Mouse (Mus musculus) neural tube, embryonic 15.5 days (tissue): ENCODE measurements around the gene 2900026A02Rik. TPM values are rescaled to one million over a fixed set of nuclear protein-coding genes. Genes with fewer than 3 reads are reported as not detected.

Experiments
- ATAC-seq: fragments of 200-750 bp; cut with Nextera tagmentation; 2 replicates; pipeline ENCODE4 v1.8.0; 2017; ENCODE audit warnings: mild to moderate bottlenecking, moderate TSS enrichment, moderate library complexity; ENCODE audit not compliant: low FRiP score
- H3K27ac ChIP-seq: fragments of 300-500 bp; sonication (generic); replicated peaks from 2 replicates; pipeline ENCODE4 v1.5.1; 2015; ENCODE audit warnings: mild to moderate bottlenecking, inconsistent platforms
- H3K27me3 ChIP-seq: fragments of 300-500 bp; sonication (generic); replicated peaks from 2 replicates; pipeline ENCODE4 v1.6.1; 2015; ENCODE audit warnings: inconsistent platforms
- H3K36me3 ChIP-seq: fragments of 300-500 bp; sonication (generic); 2 replicates; pipeline ENCODE4 v1.6.1; 2015; ENCODE audit warnings: inconsistent platforms
- H3K4me1 ChIP-seq: fragments of 300-500 bp; sonication (generic); 2 replicates; pipeline ENCODE4 v1.6.1; 2015; ENCODE audit warnings: inconsistent platforms
- H3K4me2 ChIP-seq: fragments of 300-500 bp; sonication (generic); 2 replicates; pipeline ENCODE4 v1.6.1; 2015; ENCODE audit warnings: inconsistent platforms, mild to moderate bottlenecking, moderate library complexity
- H3K4me3 ChIP-seq: fragments of 300-500 bp; sonication (generic); replicated peaks from 2 replicates; pipeline ENCODE4 v1.5.1; 2015; ENCODE audit warnings: mild to moderate bottlenecking, inconsistent platforms
- H3K9ac ChIP-seq: fragments of 300-500 bp; sonication (generic); replicated peaks from 2 replicates; pipeline ENCODE4 v1.6.1; 2015; ENCODE audit warnings: mild to moderate bottlenecking, inconsistent platforms
- H3K9me3 ChIP-seq: fragments of 300-500 bp; sonication (generic); replicated peaks from 2 replicates; pipeline ENCODE4 v1.6.1; 2016; ENCODE audit warnings: inconsistent platforms
- WGBS: fragments of 180-500 bp; shearing (Covaris S2); methylation state at CpG from one replicate; pipeline ENCODE4 v1.1.7; 2015; ENCODE audit warnings: mixed read lengths; 5-methylcytosine and 5-hydroxymethylcytosine counted together
- polyA plus RNA-seq: library from polyadenylated mRNA; unstranded; fragments of >200 nt; fragmentation: Nextera tagmentation; extraction: Ambion mirVana; gene quantifications from 2 replicates; pipeline ENCODE4 v1.2.1, GENCODE M21; 2015

The 2900026A02Rik gene
- polyA plus RNA-seq, 1 experiment from 2014 or later: 3.0 TPM

DNA sequence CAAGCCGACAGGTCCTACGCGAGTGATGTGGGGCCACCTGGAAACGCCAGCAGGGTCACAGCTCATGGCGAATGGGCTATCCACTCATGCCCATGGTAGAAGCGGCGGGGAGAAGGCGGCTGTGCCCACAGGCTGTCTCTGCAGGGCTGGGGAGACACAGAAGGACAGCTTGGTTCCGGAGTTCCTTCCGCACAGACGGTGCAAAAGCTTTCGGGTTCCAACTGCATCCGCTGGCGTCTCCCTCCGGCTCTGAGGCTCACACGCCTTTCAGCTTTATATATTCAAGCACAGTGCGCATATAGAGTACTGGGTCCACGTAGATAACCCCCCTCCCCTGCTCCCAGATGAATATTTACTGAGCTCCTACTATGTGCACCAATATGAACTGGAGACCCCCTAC is 27.3 kb downstream of the 2900026A02Rik start:
- Histone ChIP-seq H3K4me1 (peaks cover 28% of the 10 kb centered on the region), H3K9me3 (no peaks in the 10 kb centered on the region), H3K27me3 (no peaks in the 10 kb centered on the region), H3K4me2 (no peak overlapping the region), H3K4me3 (no peak overlapping the region), H3K27ac (no peak overlapping the region), H3K9ac (no peak overlapping the region), H3K36me3 (no peaks in the 10 kb centered on the region)
- no peak for ATAC-seq
- WGBS: 89% methylated on average over 18 of the region's 18 CpGs

DNA sequence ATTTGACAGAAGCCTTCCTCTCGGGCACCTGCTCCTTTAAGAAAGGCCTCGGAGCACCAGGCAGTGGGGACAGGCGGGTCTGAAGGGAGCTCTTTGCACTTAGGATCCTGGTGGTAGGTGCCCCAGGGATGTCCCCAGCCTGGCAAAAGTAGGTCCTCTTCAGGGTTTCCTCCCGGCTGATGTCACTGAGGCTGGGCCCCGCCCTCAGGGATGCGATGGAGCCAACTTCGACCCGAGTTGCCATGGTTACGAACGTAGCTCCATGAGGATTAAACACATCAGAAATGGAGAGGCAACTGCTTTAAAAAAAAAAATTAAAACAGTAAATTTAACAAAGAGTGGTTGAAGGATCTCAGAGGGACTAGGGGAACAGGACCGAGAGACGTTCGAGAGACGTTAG is 29.1 kb downstream of the 2900026A02Rik start:
- Histone ChIP-seq H3K36me3 (no peaks in the 10 kb centered on the region), H3K9ac (no peak overlapping the region), H3K4me3 (no peak overlapping the region), H3K9me3 (no peaks in the 10 kb centered on the region), H3K27me3 (no peaks in the 10 kb centered on the region), H3K4me2 (no peak overlapping the region), H3K4me1 (peaks cover 17% of the 10 kb centered on the region), H3K27ac (peak overlapping the region; percentile 8; the same call in 1 of the 2 replicates)
- 68% methylated on average over 14 of the region's 14 CpGs for WGBS
- ATAC-seq: peak; percentile 40

- H3K4me2 ChIP-seq: no peak overlapping the region
- no peak overlapping the region for H3K27ac ChIP-seq
- peaks cover 15% of the 10 kb centered on the region for H3K4me1 ChIP-seq
- WGBS: 89% methylated on average over 14 of the region's 14 CpGs
- H3K9ac ChIP-seq: no peak overlapping the region
- no peak for ATAC-seq
- no peaks in the 10 kb centered on the region for H3K36me3 ChIP-seq
- H3K4me3 ChIP-seq: no peak overlapping the region
- no peaks in the 10 kb centered on the region for H3K9me3 ChIP-seq
- no peaks in the 10 kb centered on the region for H3K27me3 ChIP-seq
Observed at GRCm38 (mm10) chr5:113190558-113190957, 30.5 kb downstream of the 2900026A02Rik start.

GRCm38 (mm10) chr5:113181441-113181840 is 39.6 kb downstream of the 2900026A02Rik start:
- WGBS: 42% methylated on average over 6 of the region's 6 CpGs
- ATAC-seq: no peak

GRCm38 (mm10) chr5:113180755-113181154 is 40.3 kb downstream of the 2900026A02Rik start:
- Histone ChIP-seq H3K27ac (peak overlapping the region; percentile 80), H3K4me1 (peaks cover 14% of the 10 kb centered on the region), H3K9me3 (no peaks in the 10 kb centered on the region), H3K4me2 (peak overlapping the region; percentile 59), H3K4me3 (peak overlapping the region; percentile 31; the same call in 1 of the 2 replicates), H3K36me3 (no peaks in the 10 kb centered on the region), H3K9ac (no peak overlapping the region), H3K27me3 (no peaks in the 10 kb centered on the region)
- ATAC-seq: no peak
- 89% methylated on average over 15 of the region's 15 CpGs for WGBS

More at GRCm38 (mm10) chr5:113181441-113181840, 39.6 kb downstream of the 2900026A02Rik start:
- H3K27me3 ChIP-seq: no peaks in the 10 kb centered on the region
- H3K9me3 ChIP-seq: no peaks in the 10 kb centered on the region
- no peak overlapping the region for H3K4me2 ChIP-seq
- no peak overlapping the region for H3K4me3 ChIP-seq
- peaks cover 14% of the 10 kb centered on the region for H3K4me1 ChIP-seq
- H3K27ac ChIP-seq: no peak overlapping the region
- no peaks in the 10 kb centered on the region for H3K36me3 ChIP-seq
- H3K9ac ChIP-seq: no peak overlapping the region

DNA sequence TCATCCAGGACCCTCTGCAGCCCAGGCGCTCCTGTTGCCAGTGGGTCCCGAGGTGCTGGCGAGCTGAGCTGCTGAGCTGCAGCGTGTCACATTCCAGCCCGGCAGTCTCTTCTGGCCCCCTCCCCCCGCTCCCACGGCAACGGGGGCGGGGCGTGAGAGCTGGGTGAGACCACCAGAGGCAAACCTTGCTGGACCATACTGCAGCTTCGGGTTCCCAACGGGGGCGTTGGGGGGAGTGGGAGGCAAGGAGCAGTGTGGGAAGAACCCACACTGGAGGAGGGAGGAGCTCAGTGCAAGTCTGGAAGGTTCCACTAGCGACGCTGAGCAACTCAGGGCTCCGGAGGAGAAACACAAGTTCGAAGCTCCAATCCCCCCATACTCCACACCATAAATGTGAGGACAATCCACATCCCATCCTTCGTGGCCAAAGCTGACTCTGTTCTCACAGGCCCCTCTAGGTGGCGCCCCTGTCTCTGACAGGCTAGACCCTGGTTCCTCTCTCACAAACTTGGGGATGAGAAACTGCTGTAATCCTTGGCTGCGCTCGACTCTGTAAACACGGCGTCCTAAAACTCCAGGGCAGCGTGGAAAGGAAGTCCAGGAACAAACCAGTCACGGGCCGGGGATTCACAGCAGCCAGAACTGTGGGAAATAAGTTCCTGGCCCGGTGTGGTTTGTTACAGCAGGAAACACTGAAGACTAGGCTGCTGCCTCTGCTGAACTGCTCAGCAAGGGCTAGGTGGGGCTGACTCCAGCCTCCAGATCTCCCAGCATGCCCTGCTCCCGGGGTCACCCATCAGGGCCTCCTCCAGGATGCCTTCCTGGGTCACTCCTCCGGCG is 41.0 kb downstream of the 2900026A02Rik start:
- peak; percentile 79 for ATAC-seq
- H3K4me2 ChIP-seq: peak overlapping the region; percentile 59
- H3K27ac ChIP-seq: peak overlapping the region; percentile 80

DNA sequence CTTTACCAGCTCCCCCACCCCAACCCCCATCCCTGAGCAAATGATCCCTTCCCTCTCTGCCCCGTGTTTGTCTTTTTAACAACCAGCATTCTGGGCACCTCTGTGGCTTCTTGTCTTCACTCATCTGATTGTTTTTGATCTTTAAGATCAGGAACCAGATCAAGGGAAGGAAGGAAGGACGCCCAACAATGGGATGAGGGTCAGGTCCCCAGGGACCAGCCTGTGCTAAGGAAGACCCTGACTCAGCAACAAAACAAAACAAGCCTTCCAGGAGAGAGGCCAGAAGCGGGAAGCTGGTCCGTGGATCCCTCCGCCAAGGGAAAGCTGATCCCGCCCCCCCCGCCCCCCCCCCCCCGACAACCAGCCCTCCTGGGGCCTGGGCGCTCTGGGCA is 41.6 kb downstream of the 2900026A02Rik start:
- H3K4me3 ChIP-seq: peak overlapping the region; percentile 31
- whole genome bisulfite sequencing: 7% methylated on average over 8 of the region's 9 CpGs
- H3K27me3 ChIP-seq: no peaks in the 10 kb centered on the region
- H3K4me1 ChIP-seq: peaks cover 14% of the 10 kb centered on the region
- H3K27ac ChIP-seq: peak overlapping the region; percentile 80
- no peak; the same call in 1 of the 2 replicates for ATAC-seq
- peak overlapping the region; percentile 59 for H3K4me2 ChIP-seq
- no peaks in the 10 kb centered on the region for H3K9me3 ChIP-seq
- H3K9ac ChIP-seq: no peak overlapping the region
- no peaks in the 10 kb centered on the region for H3K36me3 ChIP-seq

More for the DNA sequence above, 41.0 kb downstream of the 2900026A02Rik start:
- 5% methylated on average over 30 of the region's 30 CpGs for WGBS
- no peaks in the 10 kb centered on the region for H3K27me3 ChIP-seq
- peak overlapping the region; percentile 34; the same call in 1 of the 2 replicates for H3K9ac ChIP-seq
- no peaks in the 10 kb centered on the region for H3K9me3 ChIP-seq
- H3K4me3 ChIP-seq: peak overlapping the region; percentile 31
- peaks cover 14% of the 10 kb centered on the region for H3K4me1 ChIP-seq
- H3K36me3 ChIP-seq: no peaks in the 10 kb centered on the region

DNA sequence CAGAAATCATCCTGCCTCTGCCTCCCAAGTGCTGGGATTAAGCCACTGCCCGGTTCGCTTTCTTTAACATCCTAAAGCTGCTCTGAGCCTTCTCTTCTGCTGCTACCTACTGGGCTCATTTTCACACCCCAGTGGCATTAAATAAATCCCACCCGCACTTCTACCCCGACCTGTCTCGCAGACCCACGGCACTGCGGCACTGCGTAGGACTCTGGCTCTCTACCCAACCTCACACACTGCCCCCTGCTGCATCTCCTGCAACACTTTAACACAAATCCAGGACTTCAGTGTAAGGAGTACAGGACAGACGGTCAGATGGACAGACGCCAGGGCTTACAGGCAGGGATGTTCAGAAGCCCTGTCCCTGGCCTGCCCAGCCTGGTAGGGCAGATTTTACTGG is 45.1 kb downstream of the 2900026A02Rik start:
- no peak overlapping the region for H3K27ac ChIP-seq
- no peak for ATAC-seq
- H3K4me3 ChIP-seq: no peak overlapping the region
- peaks cover 14% of the 10 kb centered on the region for H3K4me1 ChIP-seq
- no peaks in the 10 kb centered on the region for H3K36me3 ChIP-seq
- no peaks in the 10 kb centered on the region for H3K9me3 ChIP-seq
- 91% methylated on average over 10 of the region's 10 CpGs for WGBS
- no peaks in the 10 kb centered on the region for H3K27me3 ChIP-seq
- H3K9ac ChIP-seq: no peak overlapping the region
- no peak overlapping the region for H3K4me2 ChIP-seq

DNA sequence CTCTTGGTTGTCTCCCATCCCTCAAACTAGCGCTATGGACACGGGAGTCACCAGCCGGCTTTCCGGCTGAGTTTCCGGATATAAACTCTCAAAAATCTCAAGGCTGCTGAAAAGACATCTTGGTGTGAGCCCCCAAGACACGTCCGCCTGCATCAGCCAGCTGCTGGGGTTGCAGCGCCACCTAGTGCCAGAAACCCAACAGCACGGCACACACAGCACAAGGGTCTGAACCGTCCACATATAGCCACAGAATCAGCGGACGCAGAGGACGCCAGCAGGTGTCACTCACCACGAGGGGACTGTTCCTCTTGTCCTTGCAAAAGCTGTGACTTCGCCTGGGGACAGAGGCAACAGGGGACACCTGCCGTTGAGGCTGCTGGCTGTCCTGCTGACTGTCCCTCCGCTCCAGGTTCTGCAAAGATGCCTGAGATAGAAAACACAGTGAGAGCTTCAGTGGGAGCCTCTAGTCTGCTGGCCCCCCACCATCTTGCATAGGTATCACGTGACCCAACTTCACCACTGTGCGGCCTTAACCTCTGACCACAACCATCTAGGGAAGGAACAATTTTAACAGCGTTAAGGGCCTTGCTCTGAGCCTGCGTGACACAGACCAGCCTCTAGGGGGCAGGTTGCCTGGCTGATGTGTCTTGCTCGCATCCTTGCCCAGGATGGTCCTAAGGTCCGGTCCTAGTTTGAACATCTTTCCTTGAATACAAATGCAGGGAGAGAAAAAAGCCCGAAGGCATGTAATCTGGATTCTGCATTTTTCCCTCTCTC is 45.9 kb downstream of the 2900026A02Rik start:
- Histone ChIP-seq H3K9ac (no peak overlapping the region), H3K27me3 (no peaks in the 10 kb centered on the region), H3K4me3 (no peak overlapping the region), H3K4me1 (peaks cover 8% of the 10 kb centered on the region), H3K27ac (no peak overlapping the region), H3K36me3 (no peaks in the 10 kb centered on the region), H3K9me3 (no peaks in the 10 kb centered on the region), H3K4me2 (no peak overlapping the region)
- 58% methylated on average over 24 of the region's 24 CpGs for WGBS
- ATAC-seq: no peak

DNA sequence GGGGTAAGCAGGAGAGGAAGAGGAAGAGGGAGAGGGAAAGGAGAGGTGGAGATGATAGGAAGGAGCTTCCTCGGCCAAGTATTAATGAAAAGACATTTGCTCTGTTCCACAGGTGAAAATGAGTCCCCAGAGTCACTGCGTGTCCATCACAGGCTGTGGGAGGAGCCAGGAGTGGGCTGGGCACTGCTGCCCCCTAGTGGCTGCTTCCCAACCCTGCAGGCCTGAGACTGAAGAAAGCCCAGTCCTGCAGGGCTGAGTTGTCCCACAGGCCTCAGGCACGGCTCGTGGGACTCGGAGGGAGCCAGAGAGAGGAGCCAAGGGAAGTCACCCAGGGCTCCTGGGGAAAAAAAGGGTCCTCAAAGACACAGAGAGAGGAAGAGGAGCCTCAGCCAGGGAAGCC is 47.7 kb downstream of the 2900026A02Rik start:
- H3K4me3 ChIP-seq: no peak overlapping the region
- H3K27ac ChIP-seq: no peak overlapping the region
- H3K4me2 ChIP-seq: no peak overlapping the region
- H3K9me3 ChIP-seq: no peaks in the 10 kb centered on the region
- H3K4me1 ChIP-seq: no peaks in the 10 kb centered on the region
- no peaks in the 10 kb centered on the region for H3K36me3 ChIP-seq
- no peaks in the 10 kb centered on the region for H3K27me3 ChIP-seq
- H3K9ac ChIP-seq: no peak overlapping the region
- 9% methylated on average over 5 of the region's 5 CpGs for WGBS
- no peak for ATAC-seq

DNA sequence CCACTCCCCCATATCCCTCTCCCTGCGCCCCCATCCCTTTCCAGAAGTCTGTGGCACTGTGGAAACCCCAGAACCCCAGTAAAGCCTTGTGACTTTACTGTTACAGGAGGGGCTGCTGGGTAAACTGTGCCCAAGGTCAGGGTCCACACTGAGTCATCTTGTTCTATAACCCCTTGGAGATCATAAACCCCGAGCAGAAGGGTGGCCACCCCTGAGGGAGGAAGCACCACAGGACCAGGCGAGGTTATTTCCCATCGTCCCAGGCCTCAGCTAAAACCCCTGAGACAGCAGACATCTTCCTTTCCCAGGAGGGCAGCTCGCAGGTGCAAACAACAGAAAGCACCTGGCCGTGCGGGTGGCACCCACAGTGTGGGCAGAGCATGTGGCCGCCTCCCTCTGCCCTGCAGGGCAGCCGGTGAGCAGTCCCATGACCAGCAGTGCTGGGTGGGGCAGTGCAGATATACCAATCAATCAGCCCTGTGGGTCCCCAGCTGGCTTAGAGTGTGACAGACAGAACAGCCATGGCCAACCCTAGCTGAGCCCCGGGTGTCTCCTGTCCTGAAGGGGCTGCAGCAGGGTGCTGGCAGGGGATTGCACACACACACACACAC is 49.0 kb downstream of the 2900026A02Rik start:
- Histone ChIP-seq H3K4me3 (no peak overlapping the region), H3K9ac (no peak overlapping the region), H3K36me3 (no peaks in the 10 kb centered on the region), H3K27me3 (no peaks in the 10 kb centered on the region), H3K4me1 (no peaks in the 10 kb centered on the region), H3K4me2 (no peak overlapping the region), H3K9me3 (no peaks in the 10 kb centered on the region), H3K27ac (no peak overlapping the region)
- WGBS: 86% methylated on average over 10 of the region's 10 CpGs
- no peak for ATAC-seq
